29 mouse cellular contexts compared by ENCODE assay signal in the genomic region with DNA sequence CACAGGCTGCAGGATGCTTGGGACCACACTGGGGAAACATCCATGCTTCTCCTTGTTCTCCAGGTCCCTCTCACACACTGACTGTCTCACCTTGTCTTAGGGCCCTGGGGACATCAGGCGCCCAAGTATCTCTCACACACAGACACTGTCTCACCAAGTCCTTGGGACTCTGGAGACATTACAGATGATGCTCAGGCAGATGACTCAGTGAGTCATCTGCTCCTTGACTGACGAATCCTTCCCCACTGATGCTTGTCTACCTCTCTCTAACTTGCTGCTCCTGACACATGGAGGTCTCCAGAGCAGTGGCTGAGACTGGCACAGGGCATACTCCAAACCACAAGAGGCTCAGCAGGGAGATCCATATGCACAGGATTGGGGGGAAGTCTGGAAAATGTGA.
A peak's percentile ranks its signal among the peaks of the same experiment; 100 is the strongest.
DNase-seq lines count a peak whose midpoint lies in the region; ATAC-seq lines count a peak whose summit lies in the region.
"Had no signal": no experiment of that assay in that cellular context is flagged by ENCODE, and none has a peak within 500 bp of the region (broad histone marks: within the 10 kb centered on the region; RNA-seq: fewer than 3 reads in every experiment).

No protein-coding gene starts in this region.

- no peak overlapping the region for H3K4me2 ChIP-seq in midbrain, embryonic 15.5 days
- H3K4me2 ChIP-seq: embryonic facial prominence, embryonic 13.5 days; forebrain, embryonic 12.5 days; forebrain, embryonic 15.5 days; heart, embryonic 13.5 days; hindbrain, embryonic 14.5 days; intestine, embryonic 15.5 days had no signal

- intact Hi-C loops in heart, postnatal 25 days (cut with DNase I) = no loop called here

- H3K4me1 ChIP-seq in midbrain, embryonic 10.5 days = no peaks in the 10 kb centered on the region
- peaks cover 10% of the 10 kb centered on the region for H3K4me1 ChIP-seq in midbrain, embryonic 15.5 days
- H3K4me1 ChIP-seq: embryonic facial prominence, embryonic 13.5 days; forebrain, embryonic 15.5 days; intestine, embryonic 15.5 days had no signal

- no peak overlapping the region for H3K4me3 ChIP-seq in midbrain, embryonic 10.5 days
- H3K4me3 ChIP-seq in midbrain, embryonic 15.5 days = no peak overlapping the region
- H3K4me3 ChIP-seq: embryonic facial prominence, embryonic 10.5 days; embryonic facial prominence, embryonic 13.5 days; erythroblast, embryonic 14.5 days; forebrain, embryonic 12.5 days; forebrain, embryonic 15.5 days; gastrocnemius, adult 2 months; heart, adult 2 months; heart, embryonic 10.5 days; heart, embryonic 13.5 days; intestine, embryonic 15.5 days had no signal

- H3K9me3 ChIP-seq in midbrain, embryonic 10.5 days (replicated peaks) = no peaks in the 10 kb centered on the region
- no peaks in the 10 kb centered on the region for H3K9me3 ChIP-seq in midbrain, embryonic 15.5 days
- H3K9me3 ChIP-seq: embryonic facial prominence, embryonic 10.5 days; embryonic facial prominence, embryonic 13.5 days; forebrain, embryonic 12.5 days; forebrain, embryonic 15.5 days; heart, embryonic 10.5 days; heart, embryonic 13.5 days; intestine, embryonic 15.5 days had no signal

- no peaks in the 10 kb centered on the region for H3K27me3 ChIP-seq in midbrain, embryonic 10.5 days (ENCODE audit: low read depth, poor library complexity, severe bottlenecking)
- no peaks in the 10 kb centered on the region for H3K27me3 ChIP-seq in midbrain, embryonic 15.5 days (replicated peaks)
- H3K27me3 ChIP-seq: embryonic facial prominence, embryonic 13.5 days; forebrain, embryonic 12.5 days; forebrain, embryonic 15.5 days; heart, embryonic 13.5 days; intestine, embryonic 15.5 days; Patski had no signal

- peak overlapping the region; percentile 18; the same call in 1 of the 2 replicates for H3K27ac ChIP-seq in midbrain, embryonic 10.5 days (replicated peaks)
- H3K27ac ChIP-seq in midbrain, embryonic 15.5 days = no peak overlapping the region
- H3K27ac ChIP-seq: embryonic facial prominence, embryonic 10.5 days; embryonic facial prominence, embryonic 13.5 days; forebrain, embryonic 12.5 days; forebrain, embryonic 15.5 days; gastrocnemius, adult 2 months; heart, adult 2 months; heart, embryonic 10.5 days; heart, embryonic 13.5 days; hindbrain, embryonic 14.5 days; intestine, embryonic 15.5 days had no signal

- DNase-seq in adrenal gland, adult 2 months = peak; percentile 19
- DNase-seq in adrenal gland, postnatal 14 days = no peak
- peak; percentile 70 for DNase-seq in heart, adult 11 months
- DNase-seq in heart, postnatal 25 days (ENCODE audit: low spot score) = no peak
- no peak for DNase-seq in midbrain, embryonic 10.5 days (ENCODE audit: low spot score)
- DNase-seq in MN1 (ENCODE audit: low spot score) = peak; percentile 57
- DNase-seq in gastrocnemius, adult 8-10 months (ENCODE audit: low spot score in 2 of 2) = no peak
- DNase-seq: adrenal gland, postnatal 25 days; cerebellum, adult 11 months; cerebellum, adult 2 months; cerebellum, adult 9-11 months; cerebellum, postnatal 36 days; embryo, embryonic 11 days; gastrocnemius, adult 2 months; gastrocnemius, postnatal 25 days; heart, adult 2 months; heart, postnatal 14 days; kidney, adult 11 months had no signal

- WGBS in midbrain, embryonic 10.5 days = 87% methylated on average over 2 of the region's 2 CpGs
- 85% methylated on average over 2 of the region's 2 CpGs for WGBS in midbrain, embryonic 15.5 days

- H3K36me3 ChIP-seq in midbrain, embryonic 10.5 days = no peaks in the 10 kb centered on the region
- no peaks in the 10 kb centered on the region for H3K36me3 ChIP-seq in midbrain, embryonic 15.5 days (replicated peaks)
- H3K36me3 ChIP-seq: embryonic facial prominence, embryonic 10.5 days; embryonic facial prominence, embryonic 13.5 days; forebrain, embryonic 12.5 days; forebrain, embryonic 15.5 days; heart, embryonic 10.5 days; heart, embryonic 13.5 days; intestine, embryonic 15.5 days had no signal

- no peak overlapping the region for H3K9ac ChIP-seq in midbrain, embryonic 15.5 days
- H3K9ac ChIP-seq: embryonic facial prominence, embryonic 13.5 days; forebrain, embryonic 12.5 days; forebrain, embryonic 15.5 days; heart, embryonic 13.5 days; hindbrain, embryonic 14.5 days; intestine, embryonic 15.5 days had no signal

- ATAC-seq in midbrain, embryonic 15.5 days (replicated peaks) = no peak
- ATAC-seq: forebrain, embryonic 15.5 days; Patski had no signal

Comparison
In these comparisons a context has a peak if more than half of its experiments do, and no peak if none do; other contexts are left out.
1. DNase-seq: peak in adrenal gland, adult 2 months (single experiment), heart, adult 11 months (single experiment) and MN1 (single experiment); none in adrenal gland, postnatal 14 days (single experiment), heart, postnatal 25 days (single experiment), midbrain, embryonic 10.5 days (single experiment) and gastrocnemius, adult 8-10 months (0 of 2).